Mouse (Mus musculus): ENCODE measurements around the gene Olfr648. TPM values are rescaled to one million over a fixed set of nuclear protein-coding genes. Genes with fewer than 3 reads are reported as not detected.
A peak's percentile ranks its signal among the peaks of the same experiment; 100 is the strongest.

The Olfr648 gene
- 0.05 and 0.11 TPM in 2 replicates for polyA plus RNA-seq (2016; fragmentation: Nextera tagmentation; extraction: Ambion mirVana)

DNA sequence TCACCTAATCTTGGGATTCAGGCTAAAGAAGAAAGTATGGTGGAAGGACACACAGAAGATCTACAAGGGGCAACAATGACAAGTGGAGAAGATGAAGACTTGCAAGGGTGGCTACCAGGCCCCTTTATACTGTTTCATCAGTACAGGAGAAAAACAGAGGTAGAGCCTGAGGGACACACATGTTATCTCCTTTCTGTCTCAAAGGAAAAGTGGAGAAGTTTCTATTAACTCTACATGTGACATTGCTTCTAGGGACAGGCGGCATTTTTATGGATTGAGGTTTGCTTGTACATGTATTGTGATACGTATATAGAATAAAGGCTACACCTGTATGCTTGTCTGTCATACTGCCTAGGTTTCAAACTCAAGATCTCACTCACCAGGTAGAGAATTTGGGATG lies at the start of gene Olfr648:
Gene Olfr648, minus strand, starts transcription at position 101 of the 400 bp plus-strand sequence.
- WGBS (ENCODE audit: insufficient replicate concordance): 68% methylated on average over 2 of the region's 2 CpGs
- no peaks in the 10 kb centered on the region for H3K36me3 ChIP-seq
- no peaks in the 10 kb centered on the region for H3K9me3 ChIP-seq (replicated peaks)
- H3K4me1 ChIP-seq: no peaks in the 10 kb centered on the region
- no peak within 1 kb of the TSS for H3K4me2 ChIP-seq
- H3K27me3 ChIP-seq (replicated peaks): no peaks in the 10 kb centered on the region
- H3K9ac ChIP-seq: no peak within 1 kb of the TSS
- H3K4me3 ChIP-seq: no peak within 1 kb of the TSS
- no peak for ATAC-seq
- H3K27ac ChIP-seq: no peak within 1 kb of the TSS

DNA sequence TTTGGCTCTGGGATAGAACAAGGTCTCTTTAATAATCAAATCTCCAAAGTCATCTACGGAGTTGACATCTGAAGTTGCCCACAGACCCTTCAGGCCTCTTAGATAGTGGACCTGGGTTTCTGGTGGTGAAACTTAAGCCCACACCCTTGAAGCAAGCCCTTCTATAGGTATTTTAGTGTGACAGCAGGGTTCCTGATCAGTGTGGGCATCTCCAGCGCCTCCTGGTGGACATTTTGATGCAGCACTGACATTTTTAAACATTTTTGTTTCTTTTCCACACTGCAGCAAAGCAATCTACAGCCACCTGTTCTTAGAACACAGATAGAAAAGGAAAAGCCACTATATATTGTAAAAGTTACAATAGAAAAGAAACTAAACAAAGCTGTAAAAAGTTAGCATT lies 48.0 kb upstream of the Olfr648 start:
- H3K27me3 ChIP-seq (replicated peaks): no peaks in the 10 kb centered on the region
- 22% methylated on average over 2 of the region's 2 CpGs for WGBS (ENCODE audit: insufficient replicate concordance)
- H3K4me2 ChIP-seq: no peak overlapping the region
- no peaks in the 10 kb centered on the region for H3K36me3 ChIP-seq
- H3K9ac ChIP-seq: no peak overlapping the region
- no peaks in the 10 kb centered on the region for H3K9me3 ChIP-seq (replicated peaks)
- H3K27ac ChIP-seq: no peak overlapping the region
- no peaks in the 10 kb centered on the region for H3K4me1 ChIP-seq
- no peak overlapping the region for H3K4me3 ChIP-seq
- no peak for ATAC-seq

DNA sequence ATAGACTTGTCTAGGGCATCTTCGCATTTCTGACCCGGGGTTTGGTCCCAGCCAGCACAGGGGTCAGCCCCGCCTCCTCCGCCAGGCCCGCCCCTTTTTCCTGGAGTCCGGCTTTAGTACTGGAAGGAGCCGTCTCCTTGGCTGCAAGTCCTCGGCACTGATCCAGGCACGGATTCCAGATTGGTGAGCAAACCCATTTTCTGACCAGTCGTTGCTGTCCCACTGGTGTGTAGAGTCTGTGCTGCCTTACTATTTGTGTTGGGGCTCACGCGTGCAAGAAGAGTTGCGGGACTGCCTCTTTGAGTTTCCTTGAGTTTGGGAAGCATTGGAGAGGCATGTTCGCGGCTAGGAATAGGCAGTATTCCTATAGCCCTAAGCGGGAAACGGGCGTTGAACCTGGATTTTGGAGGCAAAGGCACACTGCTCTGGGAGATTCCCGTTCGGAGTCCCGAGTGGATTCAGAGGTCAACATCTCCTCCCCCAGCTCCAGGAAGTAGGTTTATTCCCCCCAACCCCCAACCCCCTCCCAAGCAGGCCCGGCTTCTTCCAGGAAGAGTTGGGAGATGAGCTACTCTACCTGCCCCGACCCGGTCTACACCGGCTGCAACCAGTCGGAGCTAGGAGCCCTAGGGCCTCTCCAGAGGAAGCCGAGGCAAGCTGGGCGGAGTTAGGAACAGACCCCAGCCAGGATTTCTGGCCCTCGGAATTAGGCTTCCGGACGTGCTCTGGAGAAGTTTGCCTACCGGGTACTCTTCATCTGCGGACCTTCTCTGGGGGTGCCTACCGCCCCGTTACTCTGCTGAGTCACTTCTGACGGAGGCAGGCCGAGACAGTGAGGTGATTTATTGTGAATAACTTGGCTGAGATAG lies 35.7 kb upstream of the Olfr648 start, which contains the start of gene Trim6:
Gene Trim6, plus strand, starts transcription at position 93 of the 869 bp plus-strand sequence.
- H3K36me3 ChIP-seq: no peaks in the 10 kb centered on the region
- no peaks in the 10 kb centered on the region for H3K9me3 ChIP-seq (replicated peaks)
- peak within 1 kb of the TSS; percentile 58 for H3K4me3 ChIP-seq
- H3K27ac ChIP-seq: no peak within 1 kb of the TSS
- peaks cover 8% of the 10 kb centered on the region; the same call in 1 of the 2 replicates for H3K4me1 ChIP-seq
- ATAC-seq: peak; percentile 80
- H3K9ac ChIP-seq: peak within 1 kb of the TSS; percentile 54
- H3K4me2 ChIP-seq: peak within 1 kb of the TSS; percentile 81
- no peaks in the 10 kb centered on the region for H3K27me3 ChIP-seq (replicated peaks)
- 2% methylated on average over 37 of the region's 37 CpGs for WGBS (ENCODE audit: insufficient replicate concordance)

DNA sequence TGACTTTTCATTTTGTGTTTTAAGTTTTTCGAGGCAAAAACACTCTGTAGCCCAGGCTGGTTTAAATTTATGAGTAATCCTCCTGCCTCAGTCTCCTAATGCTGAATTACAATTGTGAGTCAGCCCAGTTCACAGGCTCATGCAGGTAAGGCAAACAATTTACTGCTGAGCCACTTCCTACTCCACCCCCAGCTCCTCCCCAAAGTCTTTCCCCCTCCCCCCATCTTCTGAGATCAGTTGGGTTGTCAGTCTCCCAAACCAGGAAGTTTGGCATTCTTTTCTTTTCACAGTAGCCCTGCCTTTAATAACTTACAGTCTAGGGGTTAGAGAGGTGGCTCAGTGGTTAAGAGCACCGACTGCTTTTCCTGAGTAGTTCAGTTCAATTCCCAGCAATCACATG lies 34.7 kb upstream of the Olfr648 start:
- WGBS (ENCODE audit: insufficient replicate concordance): 32% methylated on average over 2 of the region's 2 CpGs
- Histone ChIP-seq H3K27ac (no peak overlapping the region), H3K4me3 (no peak overlapping the region), H3K27me3 (replicated peaks) (no peaks in the 10 kb centered on the region), H3K9ac (no peak overlapping the region), H3K4me2 (no peak overlapping the region), H3K9me3 (replicated peaks) (no peaks in the 10 kb centered on the region), H3K4me1 (peaks cover 8% of the 10 kb centered on the region; the same call in 1 of the 2 replicates), H3K36me3 (no peaks in the 10 kb centered on the region)
- ATAC-seq: no peak

DNA sequence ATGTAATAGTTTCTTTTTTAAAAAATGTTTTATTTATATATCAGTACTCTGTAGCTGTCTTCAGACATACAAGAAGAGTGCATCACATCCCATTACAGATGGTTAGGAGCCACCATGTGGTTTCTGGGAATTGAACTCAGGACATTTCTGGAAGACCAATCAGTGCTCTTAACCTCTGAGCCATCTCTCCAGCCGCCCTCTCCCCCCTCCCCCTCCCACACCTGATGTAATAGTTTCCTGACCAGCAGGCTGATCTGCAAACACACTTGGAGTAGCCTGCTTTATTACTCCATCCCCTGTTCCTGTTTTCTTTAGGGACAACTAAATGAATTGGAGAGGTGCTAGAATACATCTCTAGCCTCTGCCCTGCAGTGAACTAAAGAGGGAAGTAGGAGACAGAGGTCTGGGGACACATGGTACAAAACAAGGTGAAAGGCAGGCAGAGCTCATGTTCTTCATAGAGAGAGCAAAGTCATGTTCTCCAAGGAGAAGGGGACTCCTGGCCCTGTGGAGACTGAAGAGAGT lies 32.9 kb upstream of the Olfr648 start:
- H3K4me1 ChIP-seq: peaks cover 8% of the 10 kb centered on the region; the same call in 1 of the 2 replicates
- 21% methylated on average over 1 of the region's 1 CpGs for WGBS (ENCODE audit: insufficient replicate concordance)
- H3K27ac ChIP-seq: no peak overlapping the region
- H3K4me3 ChIP-seq: no peak overlapping the region
- H3K27me3 ChIP-seq (replicated peaks): no peaks in the 10 kb centered on the region
- H3K9me3 ChIP-seq (replicated peaks): no peaks in the 10 kb centered on the region
- no peak overlapping the region for H3K4me2 ChIP-seq
- H3K9ac ChIP-seq: no peak overlapping the region
- H3K36me3 ChIP-seq: no peaks in the 10 kb centered on the region
- ATAC-seq: no peak

DNA sequence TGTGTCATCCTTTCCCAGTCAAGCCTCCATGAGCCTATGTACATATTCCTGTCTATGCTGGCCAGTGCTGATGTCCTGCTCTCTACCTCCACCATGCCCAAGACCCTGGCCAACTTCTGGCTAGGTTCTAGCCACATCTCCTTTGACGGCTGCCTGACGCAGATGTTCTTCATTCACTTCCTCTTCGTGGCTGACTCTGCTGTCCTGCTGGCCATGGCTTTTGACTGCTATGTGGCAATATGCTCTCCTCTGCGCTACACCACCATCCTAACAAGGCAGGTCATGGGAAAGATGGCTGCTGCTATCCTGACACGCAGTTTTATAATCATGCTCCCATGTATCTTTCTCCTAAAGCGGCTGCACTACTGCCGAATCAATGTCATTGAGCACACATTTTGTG lies 23.0 kb upstream of the Olfr648 start:
- 49% methylated on average over 7 of the region's 7 CpGs for WGBS (ENCODE audit: insufficient replicate concordance)
- Histone ChIP-seq H3K36me3 (no peaks in the 10 kb centered on the region), H3K4me2 (no peak overlapping the region), H3K27ac (no peak overlapping the region), H3K9me3 (replicated peaks) (no peaks in the 10 kb centered on the region), H3K9ac (no peak overlapping the region), H3K27me3 (replicated peaks) (no peaks in the 10 kb centered on the region), H3K4me3 (no peak overlapping the region), H3K4me1 (no peaks in the 10 kb centered on the region)
- no peak for ATAC-seq

DNA sequence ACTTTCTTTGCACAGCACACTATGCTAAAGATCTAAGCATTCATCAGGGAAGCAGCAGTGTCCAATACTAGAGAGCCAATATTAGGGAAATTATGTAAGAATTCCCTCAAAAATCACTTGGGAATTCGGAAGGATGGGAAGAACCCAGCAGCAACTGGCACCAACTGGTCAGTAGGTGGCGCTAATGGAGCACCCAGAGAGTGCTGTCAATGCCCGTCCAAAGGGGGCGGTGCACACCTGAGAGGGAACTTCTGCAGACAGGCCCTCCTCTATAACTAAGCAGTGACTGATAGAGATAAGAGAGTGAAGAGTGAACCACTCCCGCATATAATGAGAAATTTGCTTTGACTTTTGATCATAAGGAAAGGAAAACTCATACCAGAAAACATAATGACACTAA lies 16.6 kb upstream of the Olfr648 start:
- WGBS (ENCODE audit: insufficient replicate concordance): 3% methylated on average over 5 of the region's 5 CpGs
- no peaks in the 10 kb centered on the region for H3K36me3 ChIP-seq
- H3K27ac ChIP-seq: no peak overlapping the region
- H3K27me3 ChIP-seq (replicated peaks): no peaks in the 10 kb centered on the region
- no peaks in the 10 kb centered on the region for H3K4me1 ChIP-seq
- peak; percentile 73; the same call in 1 of the 2 replicates for ATAC-seq
- H3K4me2 ChIP-seq: no peak overlapping the region
- H3K4me3 ChIP-seq: no peak overlapping the region
- H3K9ac ChIP-seq: no peak overlapping the region
- H3K9me3 ChIP-seq (replicated peaks): no peaks in the 10 kb centered on the region

DNA sequence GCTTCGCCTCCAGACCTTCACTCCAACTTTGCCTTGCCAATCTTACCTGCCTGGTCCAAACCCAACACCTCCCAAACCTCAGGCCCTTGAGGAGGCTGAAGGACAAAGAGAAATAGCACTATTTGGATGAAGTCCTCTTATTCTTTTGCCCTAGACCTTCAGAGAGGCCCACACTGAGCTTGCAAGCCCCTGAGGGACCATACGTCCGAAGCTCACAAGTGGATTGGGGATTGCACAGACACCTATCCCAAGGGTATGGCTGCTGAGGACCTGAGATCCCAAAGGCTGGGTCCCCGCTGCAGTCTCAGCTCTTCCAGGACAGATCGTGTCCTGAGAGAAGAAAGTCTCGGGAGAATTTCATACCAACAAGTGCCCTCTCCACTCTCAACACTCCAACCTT lies 12.7 kb upstream of the Olfr648 start, which contains the start of gene Olfr649:
Gene Olfr649, minus strand, starts transcription at position 101 of the 400 bp plus-strand sequence.
- Histone ChIP-seq H3K4me3 (no peak within 1 kb of the TSS), H3K9ac (no peak within 1 kb of the TSS), H3K9me3 (replicated peaks) (no peaks in the 10 kb centered on the region), H3K27ac (no peak within 1 kb of the TSS), H3K4me2 (no peak within 1 kb of the TSS), H3K36me3 (no peaks in the 10 kb centered on the region), H3K4me1 (no peaks in the 10 kb centered on the region), H3K27me3 (replicated peaks) (no peaks in the 10 kb centered on the region)
- WGBS (ENCODE audit: insufficient replicate concordance): 65% methylated on average over 6 of the region's 6 CpGs
- no peak for ATAC-seq

DNA sequence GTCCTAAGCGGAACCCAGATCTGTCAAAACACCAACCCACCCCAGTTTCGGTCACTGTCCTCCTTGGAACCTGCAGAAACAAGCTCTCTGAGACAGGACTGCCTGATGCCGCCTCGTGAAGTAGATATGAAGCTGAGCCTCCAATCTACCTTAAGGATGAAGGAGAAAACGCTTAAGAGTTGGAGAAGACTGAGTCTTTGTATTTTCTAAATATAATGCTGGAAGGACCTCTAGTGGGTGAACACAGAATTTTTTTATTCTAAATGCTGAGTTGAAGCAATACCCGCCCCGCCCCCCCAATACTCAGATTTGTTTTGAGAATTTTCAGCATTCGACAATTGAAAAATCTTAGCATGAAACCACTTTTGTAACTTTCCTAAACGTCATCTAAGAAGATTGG lies 8.1 kb upstream of the Olfr648 start:
- Histone ChIP-seq H3K4me3 (no peak overlapping the region), H3K36me3 (no peaks in the 10 kb centered on the region), H3K4me2 (no peak overlapping the region), H3K9ac (no peak overlapping the region), H3K27me3 (replicated peaks) (no peaks in the 10 kb centered on the region), H3K9me3 (replicated peaks) (no peaks in the 10 kb centered on the region), H3K27ac (no peak overlapping the region), H3K4me1 (no peaks in the 10 kb centered on the region)
- no peak for ATAC-seq
- WGBS (ENCODE audit: insufficient replicate concordance): 47% methylated on average over 9 of the region's 9 CpGs

DNA sequence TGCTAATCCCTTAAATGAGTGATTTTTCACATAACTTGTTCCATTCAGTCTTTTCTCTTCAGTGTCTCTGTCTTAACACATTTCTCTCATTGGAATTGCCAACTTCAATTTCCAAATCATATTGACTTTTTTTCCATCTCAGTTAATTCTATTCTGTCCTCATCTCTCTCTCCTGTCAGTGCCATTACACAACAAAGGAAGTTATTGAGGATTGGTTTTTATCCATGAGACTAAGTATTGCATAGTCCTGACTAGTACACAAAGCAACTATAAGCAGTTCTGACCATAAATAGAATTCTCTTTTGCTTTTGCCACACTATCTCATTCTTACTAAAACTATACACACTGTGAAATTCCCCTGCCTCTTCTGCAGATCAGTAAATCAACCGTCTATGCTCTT lies 4.1 kb downstream of the Olfr648 start:
- Histone ChIP-seq H3K4me2 (no peak overlapping the region), H3K27me3 (replicated peaks) (no peaks in the 10 kb centered on the region), H3K27ac (no peak overlapping the region), H3K4me3 (no peak overlapping the region), H3K4me1 (no peaks in the 10 kb centered on the region), H3K36me3 (no peaks in the 10 kb centered on the region), H3K9me3 (replicated peaks) (no peaks in the 10 kb centered on the region), H3K9ac (no peak overlapping the region)
- no peak for ATAC-seq
- WGBS (ENCODE audit: insufficient replicate concordance): 77% methylated on average over 1 of the region's 1 CpGs

DNA sequence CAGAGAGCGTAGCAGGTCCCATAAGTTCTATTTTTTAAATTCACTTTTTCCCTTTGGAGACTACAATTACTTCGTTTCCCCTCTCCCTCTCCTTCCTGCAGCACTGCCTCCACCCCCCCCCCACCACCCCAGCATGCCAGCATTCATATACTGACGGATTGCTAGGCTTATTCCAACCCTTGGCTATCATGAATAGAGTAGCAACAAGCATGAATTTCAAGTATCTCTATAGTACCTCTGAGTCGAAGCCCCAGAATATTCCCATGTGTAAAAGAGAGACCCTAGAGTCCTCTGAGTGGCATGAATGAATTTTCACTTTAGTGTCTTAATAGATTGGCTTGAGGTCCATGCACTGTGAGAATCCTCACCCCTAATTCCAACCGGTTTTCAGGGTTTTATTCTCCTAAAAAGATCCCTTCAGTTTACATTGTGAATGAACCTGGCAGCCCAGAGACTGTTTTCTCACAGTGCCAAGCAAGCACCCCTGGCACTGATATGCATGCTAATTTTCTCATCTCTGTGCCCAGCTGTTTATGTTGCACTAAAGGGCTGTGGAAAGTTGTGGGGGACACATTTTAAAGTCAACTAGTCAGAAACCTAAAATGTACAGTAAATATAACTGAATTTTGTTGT lies 4.7 kb downstream of the Olfr648 start:
- H3K4me2 ChIP-seq: no peak overlapping the region
- H3K9ac ChIP-seq: no peak overlapping the region
- H3K4me1 ChIP-seq: no peaks in the 10 kb centered on the region
- H3K27ac ChIP-seq: no peak overlapping the region
- H3K4me3 ChIP-seq: no peak overlapping the region
- no peaks in the 10 kb centered on the region for H3K36me3 ChIP-seq
- no peaks in the 10 kb centered on the region for H3K9me3 ChIP-seq (replicated peaks)
- no peaks in the 10 kb centered on the region for H3K27me3 ChIP-seq (replicated peaks)
- ATAC-seq: no peak
- WGBS (ENCODE audit: insufficient replicate concordance): 64% methylated on average over 5 of the region's 5 CpGs

DNA sequence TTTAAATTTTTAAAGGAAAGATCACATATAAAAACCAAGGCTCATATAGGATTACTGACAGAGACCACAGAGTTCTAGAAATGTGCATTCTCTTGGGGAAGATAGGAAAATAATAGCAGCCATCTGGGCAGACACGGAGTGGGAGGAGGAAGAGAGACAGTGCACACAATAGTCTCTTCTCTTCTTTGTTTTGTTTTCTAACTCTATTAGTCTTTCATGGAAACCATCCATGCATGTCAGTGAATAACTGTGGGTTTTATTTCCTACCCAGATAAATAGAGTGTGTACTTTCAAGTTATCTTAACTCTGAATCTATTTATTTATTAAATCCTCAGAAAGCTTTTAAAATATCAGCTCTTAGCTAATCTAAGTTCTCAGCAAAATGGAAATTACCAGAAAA lies 8.1 kb downstream of the Olfr648 start:
- WGBS (ENCODE audit: insufficient replicate concordance): 78% methylated on average over 1 of the region's 1 CpGs
- ATAC-seq: no peak

More for the DNA sequence above, 8.1 kb downstream of the Olfr648 start:
- H3K4me3 ChIP-seq: no peak overlapping the region
- H3K36me3 ChIP-seq: no peaks in the 10 kb centered on the region
- no peak overlapping the region for H3K9ac ChIP-seq
- H3K27ac ChIP-seq: no peak overlapping the region
- no peak overlapping the region for H3K4me2 ChIP-seq
- no peaks in the 10 kb centered on the region for H3K27me3 ChIP-seq (replicated peaks)
- no peaks in the 10 kb centered on the region for H3K4me1 ChIP-seq
- no peaks in the 10 kb centered on the region for H3K9me3 ChIP-seq (replicated peaks)

All from liver, embryonic 12.5 days (tissue).